Mouse (Mus musculus) liver, embryonic 13.5 days (tissue): ENCODE data around the gene Capn2. TPM values are rescaled to one million over a fixed set of nuclear protein-coding genes. Genes with fewer than 3 reads are reported as not detected.

Source experiments
- ATAC-seq: fragments of 200-750 bp; cut with Nextera tagmentation; 2 replicates; pipeline ENCODE4 v1.8.0; 2017; ENCODE audit warnings: low read depth, mild to moderate bottlenecking, moderate number of reproducible peaks, moderate library complexity
- DNase-seq: peaks from one replicate; pipeline ENCODE4 v3.0.0; 2022
- H3K27ac ChIP-seq: fragments of 300-500 bp; sonication (generic); 2 replicates; pipeline ENCODE4 v1.5.1; 2015; ENCODE audit warnings: moderate library complexity, mild to moderate bottlenecking, inconsistent platforms
- H3K27me3 ChIP-seq: fragments of 300-500 bp; sonication (generic); 2 replicates; pipeline ENCODE4 v1.6.1; 2015; ENCODE audit warnings: mild to moderate bottlenecking, inconsistent platforms
- H3K36me3 ChIP-seq: fragments of 300-500 bp; sonication (generic); 2 replicates; pipeline ENCODE4 v1.6.1; 2015; ENCODE audit warnings: mild to moderate bottlenecking, inconsistent platforms
- H3K4me1 ChIP-seq: fragments of 300-500 bp; sonication (generic); replicated peaks from 2 replicates; pipeline ENCODE4 v1.6.1; 2015; ENCODE audit warnings: inconsistent platforms
- H3K4me2 ChIP-seq: fragments of 300-500 bp; sonication (generic); 2 replicates; pipeline ENCODE4 v1.6.1; 2015; ENCODE audit warnings: inconsistent platforms, mild to moderate bottlenecking, moderate library complexity
- H3K4me3 ChIP-seq: fragments of 300-500 bp; sonication (generic); replicated peaks from 2 replicates; pipeline ENCODE4 v1.5.1; 2015; ENCODE audit warnings: mild to moderate bottlenecking, inconsistent platforms
- H3K9ac ChIP-seq: fragments of 300-500 bp; sonication (generic); 2 replicates; pipeline ENCODE4 v1.6.1; 2015; ENCODE audit warnings: mild to moderate bottlenecking, inconsistent platforms
- H3K9me3 ChIP-seq: fragments of 300-500 bp; sonication (generic); replicated peaks from 2 replicates; pipeline ENCODE4 v1.6.1; 2016; ENCODE audit warnings: inconsistent platforms
- WGBS: fragments of 180-500 bp; shearing (Covaris S2); methylation state at CpG from one replicate; pipeline ENCODE4 v1.1.7; 2015; ENCODE audit not compliant: insufficient replicate concordance; 5-methylcytosine and 5-hydroxymethylcytosine counted together
- polyA plus RNA-seq: library from polyadenylated mRNA; unstranded; fragments of >200 nt; fragmentation: Nextera tagmentation; extraction: Ambion mirVana; gene quantifications from 2 replicates; pipeline ENCODE4 v1.2.1, GENCODE M21; 2015

Capn2 gene
- polyA plus RNA-seq, 1 experiment from 2014 or later, result 22.2 TPM

- Histone ChIP-seq H3K9me3 (no peaks in the 10 kb centered on the region), H3K27ac (no peak overlapping the region), H3K27me3 (peaks cover 9% of the 10 kb centered on the region), H3K4me3 (no peak overlapping the region), H3K4me2 (no peak overlapping the region), H3K9ac (no peak overlapping the region), H3K36me3 (0 out of 2 replicates have a peak, but pooled peaks cover 9% of the 10 kb centered on the region), H3K4me1 (peaks cover 25% of the 10 kb centered on the region)
- DNase-seq (no peak), ATAC-seq (no peak)
- WGBS, result 57% methylated on average over 2 of the region's 2 CpGs
These were observed 6.3 kb downstream of the Capn2 start for GRCm38 (mm10) chr1:182511073-182511472.

- 75% methylated on average over 10 of the region's 10 CpGs for WGBS
- no peak overlapping the region for H3K4me2 ChIP-seq
- H3K4me3 ChIP-seq, result no peak overlapping the region
- peaks cover 34% of the 10 kb centered on the region for H3K4me1 ChIP-seq
- DNase-seq (no peak), ATAC-seq (no peak)
- no peak overlapping the region for H3K27ac ChIP-seq
- H3K9ac ChIP-seq, result no peak overlapping the region
- no peaks in the 10 kb centered on the region for H3K27me3 ChIP-seq
- H3K36me3 ChIP-seq, result 0 out of 2 replicates have a peak, but pooled peaks cover 9% of the 10 kb centered on the region
- H3K9me3 ChIP-seq, result no peaks in the 10 kb centered on the region
These were observed 8.2 kb downstream of the Capn2 start for GRCm38 (mm10) chr1:182509110-182509797.

- 17% methylated on average over 7 of the region's 7 CpGs for WGBS
- Histone ChIP-seq H3K36me3 (0 out of 2 replicates have a peak, but pooled peaks cover 5% of the 10 kb centered on the region), H3K4me3 (no peak overlapping the region), H3K9ac (no peak overlapping the region), H3K9me3 (no peaks in the 10 kb centered on the region), H3K27ac (peak overlapping the region; percentile 72), H3K27me3 (no peaks in the 10 kb centered on the region), H3K4me2 (no peak overlapping the region), H3K4me1 (peaks cover 45% of the 10 kb centered on the region)
- no peak for DNase-seq
- ATAC-seq, result peak; percentile 55
These were observed 11.0 kb downstream of the Capn2 start for GRCm38 (mm10) chr1:182506229-182506986.

GRCm38 (mm10) chr1:182505291-182505690 lies 12.1 kb downstream of the Capn2 start:
- Histone ChIP-seq H3K4me2 (no peak overlapping the region), H3K4me3 (no peak overlapping the region), H3K9me3 (no peaks in the 10 kb centered on the region), H3K4me1 (peaks cover 50% of the 10 kb centered on the region), H3K9ac (no peak overlapping the region), H3K27ac (no peak overlapping the region), H3K36me3 (peaks cover 9% of the 10 kb centered on the region; the same call in 1 of the 2 replicates), H3K27me3 (no peaks in the 10 kb centered on the region)
- 62% methylated on average over 3 of the region's 3 CpGs for WGBS
- no peak for DNase-seq
- ATAC-seq, result no peak

GRCm38 (mm10) chr1:182504223-182504622 lies 13.2 kb downstream of the Capn2 start:
- ATAC-seq (peak; percentile 70), DNase-seq (peak; percentile 20)
- H3K36me3 ChIP-seq, result peaks cover 5% of the 10 kb centered on the region; the same call in 1 of the 2 replicates
- no peaks in the 10 kb centered on the region for H3K9me3 ChIP-seq
- H3K4me2 ChIP-seq, result 0 out of 2 replicates have a peak overlapping the region, but pooled peaks have one; percentile 10
- H3K4me1 ChIP-seq, result peaks cover 58% of the 10 kb centered on the region
- H3K4me3 ChIP-seq, result no peak overlapping the region
- H3K9ac ChIP-seq, result no peak overlapping the region
- H3K27me3 ChIP-seq, result no peaks in the 10 kb centered on the region
- peak overlapping the region; percentile 72 for H3K27ac ChIP-seq
- WGBS, result 5% methylated on average over 4 of the region's 4 CpGs

GRCm38 (mm10) chr1:182503206-182503900 lies 14.1 kb downstream of the Capn2 start:
- Histone ChIP-seq H3K4me1 (peaks cover 63% of the 10 kb centered on the region), H3K9me3 (no peaks in the 10 kb centered on the region), H3K27me3 (no peaks in the 10 kb centered on the region), H3K4me3 (no peak overlapping the region), H3K9ac (no peak overlapping the region), H3K36me3 (peaks cover 5% of the 10 kb centered on the region; the same call in 1 of the 2 replicates), H3K27ac (peak overlapping the region; percentile 72), H3K4me2 (no peak overlapping the region)
- ATAC-seq, result no peak
- DNase-seq, result no peak
- WGBS, result 60% methylated on average over 13 of the region's 13 CpGs

- Histone ChIP-seq H3K4me3 (no peak overlapping the region), H3K9me3 (no peaks in the 10 kb centered on the region), H3K27ac (no peak overlapping the region), H3K9ac (no peak overlapping the region), H3K36me3 (peaks cover 5% of the 10 kb centered on the region; the same call in 1 of the 2 replicates), H3K4me2 (no peak overlapping the region), H3K4me1 (peaks cover 67% of the 10 kb centered on the region), H3K27me3 (no peaks in the 10 kb centered on the region)
- ATAC-seq (peak; percentile 16; the same call in 1 of the 2 replicates), DNase-seq (no peak)
- 43% methylated on average over 7 of the region's 7 CpGs for WGBS
These were observed 14.8 kb downstream of the Capn2 start for GRCm38 (mm10) chr1:182502491-182503050.

GRCm38 (mm10) chr1:182501815-182502405 lies 15.5 kb downstream of the Capn2 start:
- 71% methylated on average over 7 of the region's 7 CpGs for WGBS
- no peak overlapping the region for H3K9ac ChIP-seq
- no peak overlapping the region for H3K4me3 ChIP-seq
- ATAC-seq (no peak), DNase-seq (no peak)
- peaks cover 5% of the 10 kb centered on the region; the same call in 1 of the 2 replicates for H3K36me3 ChIP-seq
- no peaks in the 10 kb centered on the region for H3K27me3 ChIP-seq
- peaks cover 72% of the 10 kb centered on the region for H3K4me1 ChIP-seq
- no peak overlapping the region for H3K27ac ChIP-seq
- H3K9me3 ChIP-seq, result no peaks in the 10 kb centered on the region
- no peak overlapping the region for H3K4me2 ChIP-seq

- 72% methylated on average over 4 of the region's 4 CpGs for WGBS
These were observed 16.6 kb downstream of the Capn2 start for GRCm38 (mm10) chr1:182500843-182501242.

GRCm38 (mm10) chr1:182500224-182500623 lies 17.2 kb downstream of the Capn2 start:
- H3K4me2 ChIP-seq, result no peak overlapping the region
- no peak for ATAC-seq

More at GRCm38 (mm10) chr1:182500843-182501242, 16.6 kb downstream of the Capn2 start:
- Histone ChIP-seq H3K27ac (no peak overlapping the region), H3K4me3 (no peak overlapping the region), H3K9ac (no peak overlapping the region), H3K4me1 (peaks cover 70% of the 10 kb centered on the region), H3K36me3 (peaks cover 5% of the 10 kb centered on the region; the same call in 1 of the 2 replicates), H3K9me3 (no peaks in the 10 kb centered on the region), H3K27me3 (no peaks in the 10 kb centered on the region), H3K4me2 (no peak overlapping the region)
- DNase-seq, result no peak
- no peak for ATAC-seq

More at GRCm38 (mm10) chr1:182500224-182500623, 17.2 kb downstream of the Capn2 start:
- peaks cover 70% of the 10 kb centered on the region for H3K4me1 ChIP-seq
- H3K4me3 ChIP-seq, result no peak overlapping the region
- H3K9ac ChIP-seq, result no peak overlapping the region
- H3K27ac ChIP-seq, result no peak overlapping the region
- no peak for DNase-seq
- H3K27me3 ChIP-seq, result no peaks in the 10 kb centered on the region
- peaks cover 5% of the 10 kb centered on the region; the same call in 1 of the 2 replicates for H3K36me3 ChIP-seq
- WGBS, result 65% methylated on average over 4 of the region's 4 CpGs
- H3K9me3 ChIP-seq, result no peaks in the 10 kb centered on the region
